Mouse (Mus musculus): ENCODE results near the gene Vps26b. TPM values are rescaled to one million over a fixed set of nuclear protein-coding genes. Genes with fewer than 3 reads are reported as not detected.
A peak's percentile ranks its signal among the peaks of the same experiment; 100 is the strongest.

The Vps26b gene
- 36.1 and 40.4 TPM in 2 replicates for polyA plus RNA-seq (2015; fragmentation: Nextera tagmentation; extraction: Ambion mirVana)

GRCm38 (mm10) chr9:27029828-27030762 lies at the start of gene Vps26b, which contains the start of gene Ncapd3:
Gene Vps26b (minus strand): TSS chr9:27030065.
Gene Ncapd3 (plus strand): TSS chr9:27030175.
- Histone ChIP-seq H3K4me1 (peaks cover 43% of the 10 kb centered on the region), H3K9ac (peak within 1 kb of the TSS; percentile 97), H3K27ac (peak within 1 kb of the TSS; percentile 91), H3K36me3 (no peaks in the 10 kb centered on the region), H3K4me2 (peak within 1 kb of the TSS; percentile 91), H3K9me3 (no peaks in the 10 kb centered on the region), H3K27me3 (no peaks in the 10 kb centered on the region), H3K4me3 (peak within 1 kb of the TSS; percentile 98)
- peak; percentile 92 for ATAC-seq (ENCODE audit: insufficient number of reproducible peaks, insufficient read depth, low FRiP score, low TSS enrichment, low read depth)
- under 1% methylated on average over 68 of the region's 80 CpGs for WGBS

GRCm38 (mm10) chr9:27075812-27076211 lies 45.9 kb upstream of the Vps26b start:
- Histone ChIP-seq H3K4me3 (no peak overlapping the region), H3K4me1 (no peaks in the 10 kb centered on the region), H3K36me3 (peaks cover 76% of the 10 kb centered on the region), H3K9me3 (no peaks in the 10 kb centered on the region), H3K27ac (no peak overlapping the region), H3K27me3 (no peaks in the 10 kb centered on the region), H3K9ac (no peak overlapping the region), H3K4me2 (no peak overlapping the region)
- no peak for ATAC-seq (ENCODE audit: insufficient number of reproducible peaks, insufficient read depth, low FRiP score, low TSS enrichment, low read depth)

DNA sequence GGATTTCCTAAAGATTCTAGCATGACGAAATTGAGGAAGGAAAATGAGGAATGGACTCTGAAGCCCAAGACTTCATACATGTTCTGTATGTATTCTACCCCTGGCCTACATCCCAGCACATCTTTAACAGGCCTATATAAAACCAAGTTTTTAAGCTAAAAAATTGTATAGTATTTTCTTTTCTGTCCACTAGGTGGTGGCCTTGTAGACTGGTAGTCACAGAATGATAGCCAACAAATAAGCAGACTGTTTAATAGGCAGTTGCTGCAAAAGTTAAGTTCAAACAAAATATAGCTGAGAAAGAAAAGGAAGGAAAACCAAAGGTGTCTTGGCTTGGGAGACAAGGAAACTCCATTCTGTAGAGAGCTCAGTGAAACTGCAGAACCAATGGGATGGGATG lies 44.8 kb upstream of the Vps26b start:
- Histone ChIP-seq H3K4me2 (no peak overlapping the region), H3K9ac (no peak overlapping the region), H3K27me3 (no peaks in the 10 kb centered on the region), H3K9me3 (no peaks in the 10 kb centered on the region), H3K4me1 (no peaks in the 10 kb centered on the region), H3K36me3 (peaks cover 78% of the 10 kb centered on the region), H3K27ac (no peak overlapping the region), H3K4me3 (no peak overlapping the region)
- 74% methylated on average over 1 of the region's 1 CpGs for WGBS
- no peak for ATAC-seq (ENCODE audit: insufficient number of reproducible peaks, insufficient read depth, low FRiP score, low TSS enrichment, low read depth)

- H3K4me3 ChIP-seq, result no peak overlapping the region
- no peak overlapping the region for H3K4me2 ChIP-seq
- peaks cover 85% of the 10 kb centered on the region for H3K36me3 ChIP-seq
- no peak overlapping the region for H3K9ac ChIP-seq
- WGBS, result 86% methylated on average over 4 of the region's 4 CpGs
- H3K27ac ChIP-seq, result no peak overlapping the region
- H3K4me1 ChIP-seq, result no peaks in the 10 kb centered on the region
- no peaks in the 10 kb centered on the region for H3K9me3 ChIP-seq
- H3K27me3 ChIP-seq, result no peaks in the 10 kb centered on the region
- no peak for ATAC-seq (ENCODE audit: insufficient number of reproducible peaks, insufficient read depth, low FRiP score, low TSS enrichment, low read depth)
Observed at GRCm38 (mm10) chr9:27070895-27071294, 41.0 kb upstream of the Vps26b start.

GRCm38 (mm10) chr9:27058341-27058740 lies 28.5 kb upstream of the Vps26b start:
- ATAC-seq (ENCODE audit: insufficient number of reproducible peaks, insufficient read depth, low FRiP score, low TSS enrichment, low read depth), result no peak
- Histone ChIP-seq H3K27me3 (no peaks in the 10 kb centered on the region), H3K4me1 (no peaks in the 10 kb centered on the region), H3K9ac (no peak overlapping the region), H3K36me3 (peaks cover 90% of the 10 kb centered on the region), H3K9me3 (no peaks in the 10 kb centered on the region), H3K4me3 (no peak overlapping the region), H3K4me2 (no peak overlapping the region), H3K27ac (no peak overlapping the region)
- WGBS, result 94% methylated on average over 5 of the region's 5 CpGs

GRCm38 (mm10) chr9:27049492-27049891 lies 19.6 kb upstream of the Vps26b start:
- Histone ChIP-seq H3K4me1 (no peaks in the 10 kb centered on the region), H3K9me3 (no peaks in the 10 kb centered on the region), H3K36me3 (peaks cover 82% of the 10 kb centered on the region), H3K4me3 (no peak overlapping the region), H3K27me3 (no peaks in the 10 kb centered on the region), H3K27ac (no peak overlapping the region), H3K4me2 (no peak overlapping the region), H3K9ac (no peak overlapping the region)
- 89% methylated on average over 2 of the region's 2 CpGs for WGBS
- ATAC-seq (ENCODE audit: insufficient number of reproducible peaks, insufficient read depth, low FRiP score, low TSS enrichment, low read depth), result no peak

GRCm38 (mm10) chr9:27043892-27044291 lies 14.0 kb upstream of the Vps26b start:
- no peak overlapping the region for H3K27ac ChIP-seq
- H3K9ac ChIP-seq, result no peak overlapping the region
- peaks cover 87% of the 10 kb centered on the region for H3K36me3 ChIP-seq
- no peak overlapping the region for H3K4me2 ChIP-seq
- no peaks in the 10 kb centered on the region for H3K27me3 ChIP-seq
- no peaks in the 10 kb centered on the region for H3K4me1 ChIP-seq
- no peak for ATAC-seq (ENCODE audit: insufficient number of reproducible peaks, insufficient read depth, low FRiP score, low TSS enrichment, low read depth)
- WGBS, result 88% methylated on average over 5 of the region's 5 CpGs
- H3K4me3 ChIP-seq, result no peak overlapping the region
- no peaks in the 10 kb centered on the region for H3K9me3 ChIP-seq

DNA sequence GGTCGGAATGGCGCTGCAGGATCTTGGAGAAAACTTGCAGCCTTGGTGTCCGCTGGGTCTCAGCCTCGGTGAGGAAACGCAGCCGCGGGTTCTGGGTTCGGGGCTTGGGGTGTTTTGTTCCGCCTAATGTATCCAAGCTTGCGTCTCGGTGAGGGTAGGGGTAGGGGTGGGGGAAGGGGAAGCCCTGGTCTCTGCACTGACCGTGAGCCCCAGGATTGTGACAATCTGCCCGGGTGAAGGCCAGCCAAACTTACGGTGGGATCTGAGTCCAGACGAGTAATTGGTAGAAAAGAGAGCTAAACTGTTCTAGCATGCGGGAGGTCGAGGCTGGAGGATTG lies 867 bp upstream of the Vps26b start:
- 0 out of 2 replicates have a peak, but pooled peaks have one; percentile 5 for ATAC-seq (ENCODE audit: insufficient number of reproducible peaks, insufficient read depth, low FRiP score, low TSS enrichment, low read depth)
- Histone ChIP-seq H3K36me3 (no peaks in the 10 kb centered on the region), H3K4me1 (peaks cover 43% of the 10 kb centered on the region), H3K27me3 (no peaks in the 10 kb centered on the region), H3K9ac (peak overlapping the region; percentile 97), H3K27ac (peak overlapping the region; percentile 90), H3K4me2 (peak overlapping the region; percentile 91), H3K4me3 (peak overlapping the region; percentile 98), H3K9me3 (no peaks in the 10 kb centered on the region)
- under 1% methylated on average over 17 of the region's 17 CpGs for WGBS

DNA sequence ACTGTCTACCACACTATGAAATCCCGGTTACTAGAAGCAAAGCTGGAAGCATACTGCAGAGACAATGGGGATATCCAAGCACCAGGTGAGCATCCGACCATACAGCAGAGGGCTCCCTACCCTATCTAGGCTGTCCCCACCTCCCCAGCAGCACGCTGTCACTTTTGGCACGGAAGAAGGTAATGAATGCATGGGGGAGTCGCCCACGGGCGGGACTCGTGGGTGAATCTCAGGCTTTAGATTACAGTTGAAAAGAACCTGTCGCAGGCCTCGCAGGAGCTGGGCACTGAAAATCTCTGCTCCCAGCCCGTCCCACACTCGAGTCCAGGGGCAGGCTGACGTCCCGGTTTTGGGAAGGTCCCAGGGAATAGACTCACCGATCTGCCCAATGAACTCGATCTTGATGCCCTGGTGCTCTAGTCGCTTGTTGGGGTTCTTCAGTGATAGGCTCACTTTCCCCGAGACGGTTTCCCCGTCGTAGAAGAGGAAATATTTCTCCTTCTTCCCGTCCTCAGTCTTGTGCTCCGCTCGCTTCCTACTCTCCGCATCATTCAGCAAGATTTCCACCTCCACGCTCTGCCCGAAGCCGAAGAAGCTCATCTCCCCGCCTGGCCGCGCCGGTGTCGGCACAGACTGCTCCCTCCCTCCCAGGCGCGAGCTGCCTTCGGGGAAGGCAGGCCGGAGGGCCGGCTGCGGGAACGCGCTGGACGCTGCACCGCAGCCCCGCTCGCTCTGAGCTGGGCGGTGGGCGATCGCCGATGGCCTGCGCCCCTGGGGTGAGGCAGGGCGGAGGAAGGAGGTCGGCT lies 640 bp downstream of the Vps26b start:
- WGBS, result under 1% methylated on average over 52 of the region's 52 CpGs
- peak overlapping the region; percentile 91 for H3K27ac ChIP-seq
- ATAC-seq (ENCODE audit: insufficient number of reproducible peaks, insufficient read depth, low FRiP score, low TSS enrichment, low read depth), result peak; percentile 10
- H3K4me2 ChIP-seq, result peak overlapping the region; percentile 91
- no peaks in the 10 kb centered on the region for H3K9me3 ChIP-seq
- H3K36me3 ChIP-seq, result peaks cover 3% of the 10 kb centered on the region; the same call in 1 of the 2 replicates
- peak overlapping the region; percentile 97 for H3K9ac ChIP-seq
- no peaks in the 10 kb centered on the region for H3K27me3 ChIP-seq
- H3K4me1 ChIP-seq, result peaks cover 43% of the 10 kb centered on the region
- peak overlapping the region; percentile 98 for H3K4me3 ChIP-seq

DNA sequence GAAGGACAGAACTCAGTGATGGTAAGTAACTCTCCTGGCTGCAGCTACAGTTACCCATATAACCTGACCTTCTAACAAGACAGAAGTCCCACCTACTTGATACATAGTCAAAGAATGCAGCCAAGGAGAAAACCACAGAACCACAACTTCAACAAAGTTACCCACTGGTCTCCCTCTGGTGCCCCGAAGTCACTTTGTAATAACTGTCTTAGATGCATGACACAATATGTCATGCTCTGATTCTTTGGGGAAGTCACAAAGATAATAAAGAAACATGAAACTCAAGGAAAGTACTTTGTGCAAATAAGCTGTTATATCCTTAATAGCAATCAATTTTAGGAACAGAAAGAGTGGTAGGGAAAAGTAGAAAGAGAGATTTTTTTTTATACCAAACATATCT lies 3.2 kb downstream of the Vps26b start:
- WGBS, result 60% methylated on average over 1 of the region's 1 CpGs
- Histone ChIP-seq H3K9me3 (no peaks in the 10 kb centered on the region), H3K4me2 (peak overlapping the region; percentile 91), H3K36me3 (peaks cover 5% of the 10 kb centered on the region; the same call in 1 of the 2 replicates), H3K27ac (no peak overlapping the region), H3K9ac (no peak overlapping the region), H3K4me1 (peaks cover 35% of the 10 kb centered on the region), H3K4me3 (no peak overlapping the region), H3K27me3 (no peaks in the 10 kb centered on the region)
- ATAC-seq (ENCODE audit: insufficient number of reproducible peaks, insufficient read depth, low FRiP score, low TSS enrichment, low read depth), result no peak

- Histone ChIP-seq H3K9me3 (no peaks in the 10 kb centered on the region), H3K4me1 (peaks cover 25% of the 10 kb centered on the region), H3K27ac (no peak overlapping the region), H3K27me3 (no peaks in the 10 kb centered on the region), H3K4me3 (no peak overlapping the region), H3K4me2 (no peak overlapping the region), H3K9ac (no peak overlapping the region), H3K36me3 (peaks cover 23% of the 10 kb centered on the region)
- WGBS, result 89% methylated on average over 4 of the region's 4 CpGs
- no peak for ATAC-seq (ENCODE audit: insufficient number of reproducible peaks, insufficient read depth, low FRiP score, low TSS enrichment, low read depth)
Observed at GRCm38 (mm10) chr9:27023681-27024080, 6.2 kb downstream of the Vps26b start.
